Mouse (Mus musculus): ENCODE measurements around the gene Pdyn. TPM values are rescaled to one million over a fixed set of nuclear protein-coding genes. Genes with fewer than 3 reads are reported as not detected.

Pdyn gene
- not detected for polyA plus RNA-seq (2014; fragmentation: Illumina TruSeq; extraction: RNeasy Lipid Tissue Mini Kit (QIAGEN cat#74804); ENCODE audit: low read depth, low replicate concordance)

GRCm38 (mm10) chr2:129699484-129700158 is at the start of gene Pdyn:
Gene Pdyn (minus strand): TSS chr2:129699844.

Other genes with a start within 250 kb of the Pdyn start
- not detected for gene F830045P16Rik, start 163.2 kb downstream of the Pdyn start, polyA plus RNA-seq (2014; fragmentation: Illumina TruSeq; extraction: RNeasy Lipid Tissue Mini Kit (QIAGEN cat#74804); ENCODE audit: low read depth, low replicate concordance)
- 5.2 TPM for gene Sirpa, start 107.0 kb downstream of the Pdyn start, polyA plus RNA-seq (2014; fragmentation: Illumina TruSeq; extraction: RNeasy Lipid Tissue Mini Kit (QIAGEN cat#74804); ENCODE audit: low read depth, low replicate concordance)
- 3.2 TPM for gene Stk35, start 100.7 kb upstream of the Pdyn start, polyA plus RNA-seq (2014; fragmentation: Illumina TruSeq; extraction: RNeasy Lipid Tissue Mini Kit (QIAGEN cat#74804); ENCODE audit: low read depth, low replicate concordance)